Mouse (Mus musculus) hindbrain, embryonic 14.5 days (tissue): ENCODE data around the gene Tmem170b. TPM values are rescaled to one million over a fixed set of nuclear protein-coding genes. Genes with fewer than 3 reads are reported as not detected.

ENCODE experiments used
- ATAC-seq: fragments of 200-750 bp; cut with Nextera tagmentation; 2 replicates; pipeline ENCODE4 v1.8.0; 2017; ENCODE audit warnings: moderate number of reproducible peaks, mild to moderate bottlenecking, moderate TSS enrichment, moderate library complexity; ENCODE audit not compliant: low FRiP score
- DNase-seq: peaks from one replicate; pipeline ENCODE4 v3.0.0-alpha.2; 2015; ENCODE audit warnings: low spot score
- H3K27ac ChIP-seq: fragments of 300-500 bp; sonication (generic); 2 replicates; pipeline ENCODE4 v1.5.1; 2014; ENCODE audit warnings: mild to moderate bottlenecking, moderate library complexity
- H3K27me3 ChIP-seq: fragments of 300-500 bp; sonication (generic); 2 replicates; pipeline ENCODE4 v1.6.1; 2014; ENCODE audit warnings: mild to moderate bottlenecking, low read length, mixed read lengths; ENCODE audit not compliant: control insufficient read depth, insufficient read depth
- H3K36me3 ChIP-seq: fragments of 300-500 bp; sonication (generic); replicated peaks from 2 replicates; pipeline ENCODE4 v1.6.1; 2014; ENCODE audit not compliant: control insufficient read depth, insufficient read depth
- H3K4me1 ChIP-seq: fragments of 300-500 bp; sonication (generic); replicated peaks from 2 replicates; pipeline ENCODE4 v1.6.1; 2014; ENCODE audit warnings: antibody characterized with exemption, low read length, mixed read lengths; ENCODE audit not compliant: control insufficient read depth, insufficient read depth
- H3K4me2 ChIP-seq: fragments of 300-500 bp; sonication (generic); replicated peaks from 2 replicates; pipeline ENCODE4 v1.6.1; 2014; ENCODE audit warnings: mild to moderate bottlenecking, moderate library complexity
- H3K4me3 ChIP-seq: fragments of 300-500 bp; sonication (generic); replicated peaks from 2 replicates; pipeline ENCODE4 v1.5.1; 2014; ENCODE audit warnings: mild to moderate bottlenecking, low read length
- H3K9ac ChIP-seq: fragments of 300-500 bp; sonication (generic); 2 replicates; pipeline ENCODE4 v1.6.1; 2014
- H3K9me3 ChIP-seq: fragments of 300-500 bp; sonication (generic); 2 replicates; pipeline ENCODE4 v1.6.1; 2016; ENCODE audit warnings: low read length; ENCODE audit not compliant: control insufficient read depth
- WGBS: fragments of 180-500 bp; shearing (Covaris S2); extraction: QIAGEN DNeasy Blood & Tissue Kit; methylation state at CpG from one replicate; pipeline ENCODE4 v1.1.7; 2014; 5-methylcytosine and 5-hydroxymethylcytosine counted together
- polyA plus RNA-seq: library from polyadenylated mRNA; unstranded; fragments of >200 nt; fragmentation: Nextera tagmentation; extraction: Ambion mirVana; gene quantifications from 2 replicates; pipeline ENCODE4 v1.2.1, GENCODE M21; 2014

Gene Tmem170b
- 62.4 and 65.9 TPM in 2 replicates for polyA plus RNA-seq

DNA sequence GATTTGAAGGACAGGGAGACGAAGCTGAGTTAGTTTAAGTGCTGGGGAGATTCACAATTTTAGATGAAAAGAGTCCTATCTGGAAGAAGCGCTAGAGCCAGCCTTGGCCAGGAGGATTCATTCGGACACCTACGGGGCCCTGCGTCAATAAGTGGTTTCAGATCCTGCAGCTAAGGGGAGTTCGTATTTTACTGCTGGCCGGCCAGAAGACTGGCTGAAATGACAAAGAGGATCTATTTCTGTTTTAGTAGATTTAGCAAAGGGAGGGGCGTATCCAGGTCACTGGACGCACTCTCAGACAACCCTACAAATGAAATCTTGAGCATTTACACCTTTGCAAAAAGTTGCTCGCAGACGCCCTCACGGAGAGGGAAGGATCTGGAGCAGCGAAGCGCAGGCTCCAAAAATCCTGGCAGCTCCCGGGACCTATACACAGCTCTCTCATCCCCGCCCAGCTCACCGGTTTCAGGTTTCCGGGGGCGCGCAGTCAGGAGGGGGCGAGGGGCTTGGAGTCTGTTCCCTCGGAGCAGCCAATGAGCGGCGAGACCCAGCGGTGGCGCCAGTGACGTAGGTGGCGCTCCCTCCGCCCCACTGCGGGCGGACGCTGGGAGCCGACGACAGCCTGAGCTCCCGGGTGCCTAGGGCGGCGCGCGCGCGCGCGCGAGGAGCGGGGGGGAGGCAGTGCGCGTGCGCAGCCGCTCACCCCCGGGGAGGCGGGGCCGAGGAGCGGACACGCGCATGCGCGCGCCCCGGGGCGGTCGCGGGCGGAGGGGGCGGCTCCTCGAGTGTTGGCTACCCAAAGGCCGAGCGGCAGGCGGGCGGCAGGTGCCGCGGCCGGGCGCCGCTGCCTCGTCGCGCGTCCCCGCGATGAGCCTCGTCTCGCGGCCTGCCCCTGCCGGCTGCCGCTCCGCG is at the start of gene Tmem170b:
TSS of gene Tmem170b (plus strand) at position 809 of the 912 bp plus-strand sequence.
- H3K4me3 ChIP-seq = peak within 1 kb of the TSS; percentile 97
- peaks cover 34% of the 10 kb centered on the region for H3K4me1 ChIP-seq
- ATAC-seq = peak; percentile 98
- peak within 1 kb of the TSS; percentile 67 for H3K4me2 ChIP-seq
- H3K27ac ChIP-seq = peak within 1 kb of the TSS; percentile 93
- peak within 1 kb of the TSS; percentile 99 for H3K9ac ChIP-seq
- no peaks in the 10 kb centered on the region for H3K36me3 ChIP-seq
- DNase-seq = peak; percentile 98
- under 1% methylated on average over 69 of the region's 87 CpGs for WGBS
- H3K27me3 ChIP-seq = no peaks in the 10 kb centered on the region
- H3K9me3 ChIP-seq = no peaks in the 10 kb centered on the region

DNA sequence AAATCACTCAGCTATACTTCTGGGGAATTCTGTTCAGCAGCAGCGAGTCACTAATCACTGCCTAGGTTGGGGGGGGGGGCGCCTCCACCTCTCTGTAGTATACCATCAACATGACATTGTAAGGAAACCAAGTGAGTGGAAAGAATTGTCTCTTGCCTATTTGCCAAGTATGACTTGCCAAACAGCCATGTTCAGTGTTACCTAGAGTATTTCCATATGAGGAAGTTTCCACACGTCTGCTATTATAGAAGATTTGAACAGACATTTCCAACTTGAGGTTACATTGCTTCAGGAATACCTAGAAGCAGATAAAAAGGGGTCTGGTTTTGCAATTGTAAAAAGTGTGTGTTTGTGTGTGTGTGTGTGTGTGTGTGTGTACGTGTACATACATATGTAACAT is 44.7 kb upstream of the Tmem170b start:
- DNase-seq = no peak
- WGBS = 85% methylated on average over 4 of the region's 4 CpGs
- no peak for ATAC-seq
- Histone ChIP-seq H3K27ac (no peak overlapping the region), H3K9ac (no peak overlapping the region), H3K4me2 (no peak overlapping the region), H3K4me1 (no peaks in the 10 kb centered on the region), H3K4me3 (no peak overlapping the region), H3K9me3 (no peaks in the 10 kb centered on the region), H3K27me3 (no peaks in the 10 kb centered on the region), H3K36me3 (no peaks in the 10 kb centered on the region)

DNA sequence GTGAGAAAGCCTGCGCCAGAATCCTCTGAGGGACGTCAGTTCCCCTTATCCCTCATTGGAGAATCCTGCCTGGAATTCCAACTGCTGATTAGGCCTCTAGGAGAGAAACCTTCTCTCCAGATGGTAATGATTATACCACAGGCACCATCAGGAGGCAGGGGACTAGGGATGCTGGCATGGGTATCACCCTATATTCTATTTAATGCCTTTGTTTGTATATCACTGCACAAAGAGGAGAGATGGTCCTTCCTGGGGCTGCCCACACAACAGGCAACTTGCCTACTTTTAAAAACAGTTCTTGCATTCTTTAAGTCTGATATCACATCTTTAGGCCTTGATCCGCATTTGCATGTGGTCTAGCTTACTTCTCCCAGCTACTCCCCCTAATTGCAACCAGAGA is 37.3 kb upstream of the Tmem170b start:
- Histone ChIP-seq H3K4me3 (no peak overlapping the region), H3K9me3 (no peaks in the 10 kb centered on the region), H3K4me1 (peaks cover 4% of the 10 kb centered on the region), H3K4me2 (no peak overlapping the region), H3K9ac (no peak overlapping the region), H3K36me3 (no peaks in the 10 kb centered on the region), H3K27ac (no peak overlapping the region), H3K27me3 (no peaks in the 10 kb centered on the region)
- 89% methylated on average over 3 of the region's 3 CpGs for WGBS
- ATAC-seq (no peak), DNase-seq (no peak)

DNA sequence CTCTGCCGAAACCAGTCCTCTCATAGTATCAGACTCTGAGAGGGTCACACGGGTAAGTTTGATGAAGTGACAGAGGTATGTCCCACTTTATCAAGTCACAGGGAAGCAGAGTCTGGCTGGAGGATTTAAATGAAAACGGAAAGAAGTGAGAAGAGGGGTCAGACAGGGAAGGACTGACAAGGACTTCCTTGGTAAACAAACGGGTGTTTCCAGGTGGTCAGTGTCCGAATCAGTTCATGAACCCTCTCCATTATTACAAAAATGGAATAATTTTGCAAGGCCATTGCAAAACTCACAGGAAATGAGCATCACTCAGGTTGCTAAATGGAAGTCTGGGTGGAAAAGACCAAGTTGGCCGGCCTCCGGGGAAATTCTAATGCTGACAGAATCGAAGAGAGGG is 36.8 kb upstream of the Tmem170b start:
- H3K27me3 ChIP-seq = no peaks in the 10 kb centered on the region
- peaks cover 4% of the 10 kb centered on the region for H3K4me1 ChIP-seq
- ATAC-seq (no peak), DNase-seq (no peak)
- H3K36me3 ChIP-seq = no peaks in the 10 kb centered on the region
- H3K9me3 ChIP-seq = no peaks in the 10 kb centered on the region
- H3K9ac ChIP-seq = no peak overlapping the region
- H3K4me2 ChIP-seq = no peak overlapping the region
- no peak overlapping the region for H3K27ac ChIP-seq
- H3K4me3 ChIP-seq = no peak overlapping the region
- WGBS = 91% methylated on average over 8 of the region's 8 CpGs

DNA sequence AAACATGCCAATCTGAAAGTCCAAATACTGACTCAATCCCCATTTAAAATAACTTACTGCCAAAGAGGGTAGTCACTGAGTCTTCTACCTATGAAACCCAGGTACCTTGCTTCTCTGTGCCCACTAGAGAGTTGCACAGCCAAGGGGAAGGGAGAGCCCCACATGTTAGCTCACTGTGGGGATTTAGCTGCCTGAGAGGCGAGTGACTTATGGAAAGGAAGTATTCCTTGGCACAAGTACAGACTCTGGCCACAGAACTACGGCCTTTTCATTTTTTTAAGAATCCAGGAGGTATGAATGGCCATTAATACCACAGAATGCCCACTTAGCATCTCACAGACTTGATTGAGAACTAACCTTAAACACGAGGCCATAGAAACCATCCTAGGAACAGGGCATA is 35.9 kb upstream of the Tmem170b start:
- Histone ChIP-seq H3K36me3 (no peaks in the 10 kb centered on the region), H3K4me2 (no peak overlapping the region), H3K4me3 (no peak overlapping the region), H3K27me3 (no peaks in the 10 kb centered on the region), H3K4me1 (peaks cover 4% of the 10 kb centered on the region), H3K27ac (no peak overlapping the region), H3K9me3 (no peaks in the 10 kb centered on the region), H3K9ac (no peak overlapping the region)
- DNase-seq (no peak), ATAC-seq (no peak)
- 80% methylated on average over 3 of the region's 3 CpGs for WGBS

DNA sequence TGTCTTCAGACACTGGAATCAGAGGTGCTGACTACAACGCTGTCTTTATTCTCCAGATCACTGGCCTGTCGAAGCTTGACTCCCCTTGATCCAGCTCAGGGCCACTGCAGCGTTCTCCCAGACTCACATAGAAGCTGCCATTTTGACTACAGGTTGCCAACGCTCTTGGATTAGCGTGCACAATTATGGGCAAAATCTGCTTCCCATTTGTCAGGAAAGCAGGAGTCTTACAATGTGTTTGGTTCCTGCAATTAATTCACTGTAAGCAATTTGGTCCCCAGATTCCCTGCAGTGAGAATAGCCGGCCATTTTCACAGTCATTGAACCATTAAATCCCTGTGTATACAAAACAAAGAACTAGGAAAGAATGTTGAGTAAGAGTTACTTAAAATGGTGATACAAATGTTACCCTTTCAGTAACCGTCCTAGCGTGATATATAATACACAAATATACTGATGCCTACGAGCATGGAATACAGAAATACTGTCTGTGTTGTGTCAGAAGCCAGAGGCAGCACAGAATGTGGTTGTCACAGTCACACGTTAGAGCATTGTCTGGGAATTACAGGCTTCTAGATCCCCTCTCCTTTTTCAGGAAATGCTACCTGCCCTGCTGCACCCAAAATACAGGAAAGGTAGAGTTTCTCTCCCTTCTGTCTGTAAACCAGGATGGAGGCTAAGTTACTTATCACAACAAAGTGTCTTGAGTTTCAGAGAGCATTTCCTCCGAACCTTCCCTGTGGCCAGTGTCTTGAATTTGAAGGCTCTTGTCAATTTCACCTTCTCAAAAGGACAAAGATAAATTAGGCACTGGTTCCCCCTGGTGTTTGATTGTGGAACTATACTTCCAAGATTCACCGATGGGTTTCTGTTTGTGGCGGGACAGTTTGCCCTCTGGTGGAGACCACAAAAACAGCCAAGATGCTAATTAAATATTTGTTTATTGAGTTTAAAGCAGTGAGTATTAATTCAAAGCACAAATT is 34.0 kb upstream of the Tmem170b start:
- peak; percentile 98 for DNase-seq
- H3K4me3 ChIP-seq = no peak overlapping the region
- 24% methylated on average over 13 of the region's 13 CpGs for WGBS
- H3K9me3 ChIP-seq = 0 out of 2 replicates have a peak, but pooled peaks cover 6% of the 10 kb centered on the region
- peak overlapping the region; percentile 39 for H3K4me2 ChIP-seq
- ATAC-seq = peak; percentile 59; the same call in 1 of the 2 replicates
- no peak overlapping the region for H3K9ac ChIP-seq
- no peaks in the 10 kb centered on the region for H3K36me3 ChIP-seq
- H3K27me3 ChIP-seq = no peaks in the 10 kb centered on the region
- H3K27ac ChIP-seq = no peak overlapping the region
- H3K4me1 ChIP-seq = peaks cover 4% of the 10 kb centered on the region

DNA sequence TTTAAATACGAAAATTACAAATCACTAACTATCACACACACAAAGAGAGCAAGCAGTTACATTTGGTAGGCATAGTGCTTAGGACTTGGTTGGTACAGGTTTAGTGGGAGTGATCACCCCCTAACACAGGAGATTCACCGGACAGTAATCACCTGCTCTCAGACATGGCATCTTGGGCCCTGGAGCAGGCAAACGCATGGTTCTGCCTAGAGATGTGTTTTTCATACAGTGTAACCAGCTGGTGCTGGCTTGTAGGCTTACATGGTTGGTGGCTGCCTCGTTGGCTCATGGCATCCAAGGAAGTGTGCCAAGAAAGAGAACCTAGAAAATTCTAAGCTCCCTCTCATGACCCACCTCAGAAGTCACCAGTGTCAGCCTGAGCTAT is 33.4 kb upstream of the Tmem170b start:
- no peak overlapping the region for H3K9ac ChIP-seq
- WGBS = 55% methylated on average over 4 of the region's 4 CpGs
- ATAC-seq = peak; percentile 51; the same call in 1 of the 2 replicates
- H3K9me3 ChIP-seq = 0 out of 2 replicates have a peak, but pooled peaks cover 11% of the 10 kb centered on the region
- no peak for DNase-seq
- H3K4me3 ChIP-seq = no peak overlapping the region
- H3K4me2 ChIP-seq = no peak overlapping the region
- H3K27me3 ChIP-seq = no peaks in the 10 kb centered on the region
- no peaks in the 10 kb centered on the region for H3K36me3 ChIP-seq
- no peak overlapping the region for H3K27ac ChIP-seq
- H3K4me1 ChIP-seq = peaks cover 4% of the 10 kb centered on the region

DNA sequence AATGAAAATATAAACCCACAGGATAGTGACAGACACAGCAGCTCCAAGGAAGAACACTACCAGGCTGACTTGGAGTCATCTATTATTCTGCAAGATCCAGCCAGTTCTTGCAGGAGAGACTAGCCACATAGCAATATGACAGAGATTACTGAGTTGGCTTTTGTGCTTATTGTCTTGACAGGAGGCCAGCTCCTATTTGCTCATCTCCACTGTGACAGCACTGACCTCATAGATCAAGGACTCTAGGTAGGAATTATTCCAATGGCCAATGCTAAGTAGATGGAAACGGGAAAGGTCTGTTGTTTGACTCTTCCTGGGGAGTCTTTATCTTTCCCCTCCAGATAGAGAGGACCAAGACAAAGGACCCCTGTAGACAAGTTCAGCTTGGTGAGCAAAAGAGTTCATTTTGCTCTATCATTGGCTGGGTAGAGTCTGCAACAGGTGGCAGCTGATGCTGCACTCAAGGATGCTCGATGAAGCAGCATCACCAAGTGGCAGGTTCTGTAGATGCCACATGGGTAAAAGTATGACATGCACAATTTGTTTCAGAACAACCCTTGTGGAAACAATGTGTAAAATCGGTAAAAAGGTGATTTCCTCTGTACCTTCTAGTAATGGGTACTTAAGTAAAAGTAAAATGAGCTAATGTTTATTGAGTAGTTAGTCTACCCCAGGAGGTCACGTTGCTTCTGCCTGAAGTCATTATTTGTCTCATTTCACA is 32.4 kb upstream of the Tmem170b start:
- no peak overlapping the region for H3K27ac ChIP-seq
- DNase-seq (peak; percentile 29), ATAC-seq (no peak)
- WGBS = 41% methylated on average over 4 of the region's 4 CpGs
- H3K4me1 ChIP-seq = peaks cover 4% of the 10 kb centered on the region
- H3K4me3 ChIP-seq = no peak overlapping the region
- no peaks in the 10 kb centered on the region for H3K27me3 ChIP-seq
- no peak overlapping the region for H3K4me2 ChIP-seq
- H3K9ac ChIP-seq = no peak overlapping the region
- no peaks in the 10 kb centered on the region for H3K36me3 ChIP-seq
- H3K9me3 ChIP-seq = 0 out of 2 replicates have a peak, but pooled peaks cover 11% of the 10 kb centered on the region
